Mouse (Mus musculus) skeletal muscle tissue, adult 2 months (tissue): ENCODE measurements around the gene Car11.

ENCODE experiments used
- DNase-seq: peaks from one replicate; pipeline ENCODE4 v3.0.0-alpha.2; 2012; ENCODE audit warnings: low read depth, low spot score

Gene Car11

GRCm38 (mm10) chr7:45689800-45690199 is 9.8 kb upstream of the Car11 start:
- DNase-seq, result no peak

GRCm38 (mm10) chr7:45692364-45692763 is 7.3 kb upstream of the Car11 start:
- DNase-seq, result no peak

GRCm38 (mm10) chr7:45693921-45694591 is 5.6 kb upstream of the Car11 start, which contains the start of gene Sec1:
Gene Sec1 (minus strand): TSS chr7:45694402.
- DNase-seq, result no peak

GRCm38 (mm10) chr7:45695098-45695497 is 4.5 kb upstream of the Car11 start:
- no peak for DNase-seq

- DNase-seq, result no peak
Observed at GRCm38 (mm10) chr7:45697894-45698293, 1.7 kb upstream of the Car11 start.

GRCm38 (mm10) chr7:45700301-45701015 is 815 bp downstream of the Car11 start:
- peak; percentile 78 for DNase-seq

- DNase-seq, result no peak
Observed at GRCm38 (mm10) chr7:45701072-45701471, 1.4 kb downstream of the Car11 start.

GRCm38 (mm10) chr7:45701607-45702006 is 2.0 kb downstream of the Car11 start:
- no peak for DNase-seq

GRCm38 (mm10) chr7:45702316-45702715 is 2.7 kb downstream of the Car11 start:
- DNase-seq, result no peak

GRCm38 (mm10) chr7:45702809-45703520 is 3.3 kb downstream of the Car11 start:
- DNase-seq, result no peak

- DNase-seq, result no peak
Observed at GRCm38 (mm10) chr7:45703521-45704033, 3.9 kb downstream of the Car11 start.

GRCm38 (mm10) chr7:45704046-45704559 is 4.5 kb downstream of the Car11 start:
- peak; percentile 95 for DNase-seq

GRCm38 (mm10) chr7:45704730-45705442 is 5.2 kb downstream of the Car11 start, which contains the start of gene Dbp:
Gene Dbp (plus strand): TSS chr7:45705088.
- DNase-seq, result peak; percentile 100

GRCm38 (mm10) chr7:45705443-45705864 is 5.8 kb downstream of the Car11 start:
- no peak for DNase-seq

- DNase-seq, result peak; percentile 97
Observed at GRCm38 (mm10) chr7:45705873-45706281, 6.2 kb downstream of the Car11 start.

- peak; percentile 96 for DNase-seq
Observed at GRCm38 (mm10) chr7:45706721-45707241, 7.1 kb downstream of the Car11 start.

GRCm38 (mm10) chr7:45707375-45707967 is 7.8 kb downstream of the Car11 start:
- peak; percentile 99 for DNase-seq

GRCm38 (mm10) chr7:45708221-45708761 is 8.6 kb downstream of the Car11 start:
- DNase-seq, result peak; percentile 84

GRCm38 (mm10) chr7:45709036-45709435 is 9.4 kb downstream of the Car11 start:
- peak; percentile 68 for DNase-seq

- DNase-seq, result no peak
Observed at GRCm38 (mm10) chr7:45709677-45710355, 10.2 kb downstream of the Car11 start.
